Mouse (Mus musculus) liver, embryonic 13.5 days (tissue): ENCODE measurements around the gene Adam12. TPM values are rescaled to one million over a fixed set of nuclear protein-coding genes. Genes with fewer than 3 reads are reported as not detected.

Source experiments
- ATAC-seq: fragments of 200-750 bp; cut with Nextera tagmentation; 2 replicates; pipeline ENCODE4 v1.8.0; 2017; ENCODE audit warnings: low read depth, mild to moderate bottlenecking, moderate number of reproducible peaks, moderate library complexity
- DNase-seq: peaks from one replicate; pipeline ENCODE4 v3.0.0; 2022
- H3K27ac ChIP-seq: fragments of 300-500 bp; sonication (generic); 2 replicates; pipeline ENCODE4 v1.5.1; 2015; ENCODE audit warnings: moderate library complexity, mild to moderate bottlenecking, inconsistent platforms
- H3K27me3 ChIP-seq: fragments of 300-500 bp; sonication (generic); 2 replicates; pipeline ENCODE4 v1.6.1; 2015; ENCODE audit warnings: mild to moderate bottlenecking, inconsistent platforms
- H3K36me3 ChIP-seq: fragments of 300-500 bp; sonication (generic); 2 replicates; pipeline ENCODE4 v1.6.1; 2015; ENCODE audit warnings: mild to moderate bottlenecking, inconsistent platforms
- H3K4me1 ChIP-seq: fragments of 300-500 bp; sonication (generic); replicated peaks from 2 replicates; pipeline ENCODE4 v1.6.1; 2015; ENCODE audit warnings: inconsistent platforms
- H3K4me2 ChIP-seq: fragments of 300-500 bp; sonication (generic); 2 replicates; pipeline ENCODE4 v1.6.1; 2015; ENCODE audit warnings: inconsistent platforms, mild to moderate bottlenecking, moderate library complexity
- H3K4me3 ChIP-seq: fragments of 300-500 bp; sonication (generic); replicated peaks from 2 replicates; pipeline ENCODE4 v1.5.1; 2015; ENCODE audit warnings: mild to moderate bottlenecking, inconsistent platforms
- H3K9ac ChIP-seq: fragments of 300-500 bp; sonication (generic); 2 replicates; pipeline ENCODE4 v1.6.1; 2015; ENCODE audit warnings: mild to moderate bottlenecking, inconsistent platforms
- H3K9me3 ChIP-seq: fragments of 300-500 bp; sonication (generic); replicated peaks from 2 replicates; pipeline ENCODE4 v1.6.1; 2016; ENCODE audit warnings: inconsistent platforms
- whole genome bisulfite sequencing: fragments of 180-500 bp; shearing (Covaris S2); methylation state at CpG from one replicate; pipeline ENCODE4 v1.1.7; 2015; ENCODE audit not compliant: insufficient replicate concordance; 5-methylcytosine and 5-hydroxymethylcytosine counted together
- microRNA-seq: library from miRNA; unstranded; fragments of <30 nt; microRNA quantifications from one replicate; pipeline ENCODE4, GENCODE M21; 2016
- polyA plus RNA-seq: library from polyadenylated mRNA; unstranded; fragments of >200 nt; fragmentation: Nextera tagmentation; extraction: Ambion mirVana; gene quantifications from 2 replicates; pipeline ENCODE4 v1.2.1, GENCODE M21; 2015

Gene Adam12
- polyA plus RNA-seq, 1 experiment from 2014 or later = 1.5 TPM

- Histone ChIP-seq H3K9ac (no peak overlapping the region), H3K4me2 (no peak overlapping the region), H3K36me3 (no peaks in the 10 kb centered on the region), H3K4me3 (no peak overlapping the region), H3K9me3 (no peaks in the 10 kb centered on the region), H3K27ac (no peak overlapping the region), H3K4me1 (no peaks in the 10 kb centered on the region), H3K27me3 (no peaks in the 10 kb centered on the region)
- DNase-seq (no peak), ATAC-seq (no peak)
- WGBS = 46% methylated on average over 4 of the region's 4 CpGs
Measured at GRCm38 (mm10) chr7:133859548-133859947, 372.4 kb downstream of the Adam12 start.

GRCm38 (mm10) chr7:133858506-133858905, 373.4 kb downstream of the Adam12 start:
- Histone ChIP-seq H3K27me3 (no peaks in the 10 kb centered on the region), H3K4me3 (no peak overlapping the region), H3K4me1 (no peaks in the 10 kb centered on the region), H3K36me3 (no peaks in the 10 kb centered on the region), H3K27ac (no peak overlapping the region), H3K4me2 (no peak overlapping the region), H3K9me3 (no peaks in the 10 kb centered on the region), H3K9ac (no peak overlapping the region)
- DNase-seq (no peak), ATAC-seq (no peak)
- WGBS = 66% methylated on average over 3 of the region's 3 CpGs

DNA sequence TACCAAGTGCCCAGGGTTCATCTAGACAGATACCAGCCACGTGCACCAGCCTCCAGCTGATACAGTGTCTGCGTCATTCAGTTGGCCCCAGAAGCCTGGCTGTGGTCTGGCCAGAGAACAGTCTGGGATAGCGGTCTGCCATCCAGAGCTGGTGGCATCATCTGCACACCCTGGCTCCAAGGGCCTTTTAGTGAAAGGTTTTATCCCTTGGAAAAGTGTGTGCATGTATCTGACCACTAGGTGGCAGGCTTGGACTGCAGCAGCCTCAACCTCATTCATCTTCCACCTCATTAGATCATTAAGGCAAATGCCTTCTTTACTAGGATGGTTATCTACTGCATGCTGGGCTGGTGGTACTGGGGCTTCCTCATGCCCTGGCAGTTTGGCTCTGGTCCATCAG, 375.7 kb downstream of the Adam12 start:
- Histone ChIP-seq H3K36me3 (no peaks in the 10 kb centered on the region), H3K9me3 (no peaks in the 10 kb centered on the region), H3K4me3 (no peak overlapping the region), H3K27me3 (no peaks in the 10 kb centered on the region), H3K4me2 (no peak overlapping the region), H3K9ac (no peak overlapping the region), H3K27ac (no peak overlapping the region), H3K4me1 (no peaks in the 10 kb centered on the region)
- DNase-seq = peak; percentile 6
- WGBS = 13% methylated on average over 3 of the region's 3 CpGs
- no peak for ATAC-seq

DNA sequence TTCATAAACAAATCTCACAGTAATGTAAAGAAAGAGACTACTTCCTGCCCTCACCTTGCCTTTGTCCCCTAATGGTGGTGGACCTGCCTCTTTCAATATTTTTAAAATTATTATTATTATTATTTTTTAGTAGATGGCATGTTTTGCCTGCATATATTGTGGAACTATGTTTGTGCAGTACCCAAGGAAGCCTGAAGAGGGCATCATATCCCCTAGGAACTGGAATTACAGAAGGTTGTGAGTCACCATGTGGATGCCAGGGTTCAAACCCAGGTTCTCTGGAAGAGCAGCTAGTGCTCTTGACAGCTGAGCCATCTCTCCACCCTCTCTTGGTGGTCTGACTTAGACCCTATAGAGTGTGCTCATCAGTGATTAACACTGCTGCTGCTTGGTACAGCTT, 381.2 kb downstream of the Adam12 start:
- Histone ChIP-seq H3K36me3 (no peaks in the 10 kb centered on the region), H3K4me3 (no peak overlapping the region), H3K27me3 (no peaks in the 10 kb centered on the region), H3K4me1 (no peaks in the 10 kb centered on the region), H3K27ac (no peak overlapping the region), H3K9ac (no peak overlapping the region), H3K9me3 (no peaks in the 10 kb centered on the region), H3K4me2 (no peak overlapping the region)
- DNase-seq (no peak), ATAC-seq (no peak)

DNA sequence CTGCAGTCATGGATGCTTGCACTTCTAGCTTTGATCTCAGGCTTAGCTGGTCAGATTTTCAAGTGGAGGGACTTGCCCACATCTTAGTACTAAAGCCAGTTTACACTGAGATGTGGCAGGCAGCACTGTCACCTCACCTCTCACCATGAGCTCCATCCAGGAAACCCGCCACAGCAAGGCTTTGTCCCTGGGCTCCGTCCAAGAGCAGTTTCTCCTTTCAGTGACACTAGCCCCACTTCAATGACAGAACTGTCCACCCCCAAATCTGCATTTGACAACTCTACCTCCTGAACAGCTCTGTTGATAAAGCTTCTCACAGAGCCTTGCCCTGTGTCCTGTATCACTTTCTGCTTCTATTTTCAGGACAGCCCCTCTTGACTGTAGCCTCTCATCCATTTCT, 383.8 kb downstream of the Adam12 start:
- Histone ChIP-seq H3K9ac (no peak overlapping the region), H3K4me3 (no peak overlapping the region), H3K4me1 (no peaks in the 10 kb centered on the region), H3K36me3 (no peaks in the 10 kb centered on the region), H3K27ac (no peak overlapping the region), H3K27me3 (no peaks in the 10 kb centered on the region), H3K4me2 (no peak overlapping the region), H3K9me3 (no peaks in the 10 kb centered on the region)
- ATAC-seq (no peak), DNase-seq (no peak)
- 63% methylated on average over 2 of the region's 2 CpGs for WGBS

DNA sequence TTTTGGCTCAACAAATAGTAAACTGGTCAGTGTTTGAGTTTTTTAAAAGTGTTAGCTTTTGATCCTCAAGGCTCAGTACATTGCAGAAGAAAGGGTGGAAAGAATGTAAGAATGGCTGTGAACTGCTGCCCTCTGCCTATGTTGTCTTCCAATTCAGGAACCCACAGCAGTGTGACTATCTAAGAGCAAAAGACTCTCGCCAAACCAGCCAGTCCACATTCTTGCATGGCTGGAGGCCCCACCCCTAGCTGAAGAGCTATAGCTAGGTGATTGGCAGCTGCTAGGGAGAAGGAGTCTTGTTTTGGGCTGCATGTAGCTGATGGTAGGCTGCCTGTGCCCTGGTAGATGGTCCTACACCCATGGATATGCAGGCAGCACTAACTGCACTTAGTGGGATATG, 384.8 kb downstream of the Adam12 start:
- Histone ChIP-seq H3K4me2 (no peak overlapping the region), H3K27me3 (no peaks in the 10 kb centered on the region), H3K9me3 (no peaks in the 10 kb centered on the region), H3K4me1 (no peaks in the 10 kb centered on the region), H3K27ac (no peak overlapping the region), H3K4me3 (no peak overlapping the region), H3K36me3 (no peaks in the 10 kb centered on the region), H3K9ac (no peak overlapping the region)
- WGBS = 11% methylated on average over 1 of the region's 1 CpGs
- no peak for ATAC-seq
- no peak for DNase-seq

DNA sequence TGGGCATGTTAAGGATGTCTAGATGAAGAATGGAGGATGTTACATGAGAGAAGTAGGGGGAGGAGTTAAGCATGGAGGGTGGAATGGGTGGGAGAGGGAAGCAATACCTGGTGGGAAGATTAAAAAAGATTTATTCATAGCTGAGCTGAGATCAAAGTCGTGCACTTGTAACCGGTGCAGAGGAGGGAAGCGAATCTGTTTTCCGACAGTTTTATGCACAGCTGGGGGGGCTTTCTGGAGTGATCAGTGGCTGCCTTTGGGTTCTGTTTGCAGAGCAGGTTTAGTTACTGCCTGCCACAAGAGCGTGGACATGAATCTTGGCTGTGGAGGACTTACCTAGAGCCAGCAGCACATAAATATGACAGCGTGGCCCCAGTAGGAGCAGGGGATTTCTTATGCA, 389.9 kb downstream of the Adam12 start:
- H3K27me3 ChIP-seq = no peaks in the 10 kb centered on the region
- H3K4me2 ChIP-seq = no peak overlapping the region
- no peaks in the 10 kb centered on the region for H3K4me1 ChIP-seq
- H3K36me3 ChIP-seq = no peaks in the 10 kb centered on the region
- ATAC-seq (no peak), DNase-seq (no peak)
- no peak overlapping the region for H3K4me3 ChIP-seq
- H3K9ac ChIP-seq = no peak overlapping the region
- no peaks in the 10 kb centered on the region for H3K9me3 ChIP-seq
- WGBS = 61% methylated on average over 6 of the region's 6 CpGs
- no peak overlapping the region for H3K27ac ChIP-seq

DNA sequence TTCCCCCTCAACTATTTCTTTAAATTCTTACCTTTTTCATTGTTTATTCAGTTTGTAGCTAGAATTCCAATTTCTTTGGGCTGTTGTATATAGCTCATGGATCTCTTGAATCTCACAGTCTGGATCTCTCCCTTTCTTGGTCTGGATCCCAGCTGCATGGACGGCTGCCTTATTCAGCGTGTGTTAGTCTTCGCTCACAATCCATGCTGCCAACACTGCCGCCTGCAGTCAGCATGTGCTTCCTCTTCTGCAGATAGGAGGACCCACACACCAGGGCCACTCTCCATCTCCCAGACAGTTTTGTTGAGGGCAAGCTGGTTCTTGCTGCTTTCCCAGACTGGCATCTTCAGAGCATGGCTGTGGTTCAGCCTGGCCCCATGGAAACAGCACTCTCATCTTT, 392.4 kb downstream of the Adam12 start:
- 44% methylated on average over 4 of the region's 4 CpGs for WGBS
- Histone ChIP-seq H3K9me3 (no peaks in the 10 kb centered on the region), H3K4me3 (no peak overlapping the region), H3K4me2 (no peak overlapping the region), H3K4me1 (no peaks in the 10 kb centered on the region), H3K27ac (no peak overlapping the region), H3K9ac (no peak overlapping the region), H3K27me3 (no peaks in the 10 kb centered on the region), H3K36me3 (no peaks in the 10 kb centered on the region)
- ATAC-seq (no peak), DNase-seq (no peak)

Small RNAs within 50 kb of the gene (microRNA-seq; reads per million reads assigned to microRNA genes)
- not detected for gene Gm23631

Other genes with a start within 250 kb of the Adam12 start
- gene D7Ertd443e, start 153.5 kb upstream of the Adam12 start, polyA plus RNA-seq = not detected in 2 replicates